Mouse (Mus musculus): ENCODE measurements around the gene Aff3.

The Aff3 gene

GRCm38 (mm10) chr1:38185517-38186226 is 479.1 kb downstream of the Aff3 start:
- CTCF ChIA-PET = interaction anchor here (0.5 to 1.3 kb wide), 3 partner anchors 55 to 783 kb away, joined by 3 read pairs; no protein-coding TSS in a partner anchor

GRCm38 (mm10) chr1:38181020-38181550 is 483.7 kb downstream of the Aff3 start:
- CTCF ChIA-PET = no interaction called here

GRCm38 (mm10) chr1:38178929-38179328 is 485.8 kb downstream of the Aff3 start:
- CTCF ChIA-PET = no interaction called here

- CTCF ChIA-PET = no interaction called here
These were observed 488.7 kb downstream of the Aff3 start for GRCm38 (mm10) chr1:38176077-38176476.

- CTCF ChIA-PET = interaction anchor here (0.7 kb wide), 1 partner anchor 21 kb away, joined by 3 read pairs; no protein-coding TSS in a partner anchor
These were observed 492.9 kb downstream of the Aff3 start for GRCm38 (mm10) chr1:38171874-38172273.

GRCm38 (mm10) chr1:38165696-38166095 is 499.1 kb downstream of the Aff3 start:
- CTCF ChIA-PET = no interaction called here

- CTCF ChIA-PET = no interaction called here
These were observed 514.7 kb downstream of the Aff3 start for GRCm38 (mm10) chr1:38150086-38150485.

GRCm38 (mm10) chr1:38146008-38146407 is 518.7 kb downstream of the Aff3 start:
- CTCF ChIA-PET = no interaction called here

- CTCF ChIA-PET = no interaction called here
These were observed 523.4 kb downstream of the Aff3 start for GRCm38 (mm10) chr1:38141371-38141770.

GRCm38 (mm10) chr1:38140911-38141310 is 523.8 kb downstream of the Aff3 start:
- CTCF ChIA-PET = no interaction called here

- CTCF ChIA-PET = no interaction called here
These were observed 525.4 kb downstream of the Aff3 start for GRCm38 (mm10) chr1:38139396-38139795.

- CTCF ChIA-PET = interaction anchor here (0.6 kb wide), 1 partner anchor 230 kb away, joined by 3 read pairs; no protein-coding TSS in a partner anchor
These were observed 531.8 kb downstream of the Aff3 start for GRCm38 (mm10) chr1:38132942-38133341.

- CTCF ChIA-PET = interaction anchor here (0.6 kb wide), 1 partner anchor 54 kb away, joined by 3 read pairs; no protein-coding TSS in a partner anchor
These were observed 533.9 kb downstream of the Aff3 start for GRCm38 (mm10) chr1:38130715-38131483.

- CTCF ChIA-PET = interaction anchor here (0.6 kb wide), 1 partner anchor 56 kb away, joined by 3 read pairs; no protein-coding TSS in a partner anchor
These were observed 535.1 kb downstream of the Aff3 start, which contains the start of gene Rev1 for GRCm38 (mm10) chr1:38129501-38130267. Gene Rev1 (minus strand): TSS chr1:38129801.

- CTCF ChIA-PET = no interaction called here
These were observed 535.8 kb downstream of the Aff3 start for GRCm38 (mm10) chr1:38128919-38129436.

Data from spleen, embryonic (tissue).